12 mouse cellular contexts compared by ENCODE assay signal in genomic region chr1:194663021-194663420, GRCm38 (mm10). TPM values are rescaled to one million over a fixed set of nuclear protein-coding genes. Genes with fewer than 3 reads are reported as not detected.
DNase-seq lines count a peak whose midpoint lies in the region; ATAC-seq and TF ChIP-seq lines count a peak whose summit lies in the region.
"Had no signal": no experiment of that assay in that cellular context is flagged by ENCODE, and none has a peak within 500 bp of the region (broad histone marks: within the 10 kb centered on the region; RNA-seq: fewer than 3 reads in every experiment).

No protein-coding gene starts in this region.

- ATAC-seq in forebrain, postnatal 0 days = no peak
- peak; percentile 36; the same call in 1 of the 2 replicates for ATAC-seq in forebrain, embryonic 13.5 days
- peak; percentile 90 for ATAC-seq in midbrain, embryonic 12.5 days (ENCODE audit: low FRiP score, low read depth)
- ATAC-seq in intestine, postnatal 0 days = no peak
- ATAC-seq: Patski had no signal

- no peak overlapping the region for H3K9ac ChIP-seq in forebrain, postnatal 0 days
- no peak overlapping the region for H3K9ac ChIP-seq in forebrain, embryonic 13.5 days
- no peak overlapping the region for H3K9ac ChIP-seq in midbrain, embryonic 12.5 days (replicated peaks)
- H3K9ac ChIP-seq in intestine, postnatal 0 days (ENCODE audit: low read depth, low read length) = no peak overlapping the region

- H3K9me3 ChIP-seq in forebrain, embryonic 10.5 days = no peaks in the 10 kb centered on the region
- H3K9me3 ChIP-seq in forebrain, postnatal 0 days (ENCODE audit: low read length) = no peaks in the 10 kb centered on the region
- no peaks in the 10 kb centered on the region for H3K9me3 ChIP-seq in forebrain, embryonic 13.5 days (replicated peaks)
- H3K9me3 ChIP-seq in midbrain, embryonic 12.5 days = no peaks in the 10 kb centered on the region
- H3K9me3 ChIP-seq in intestine, postnatal 0 days (ENCODE audit: control insufficient read depth) = no peaks in the 10 kb centered on the region

- H3K27ac ChIP-seq in forebrain, embryonic 10.5 days = no peak overlapping the region; the same call in 1 of the 2 replicates
- H3K27ac ChIP-seq in forebrain, postnatal 0 days (ENCODE audit: low read depth, low read length) = no peak overlapping the region
- H3K27ac ChIP-seq in forebrain, embryonic 13.5 days = peak overlapping the region; percentile 1; the same call in 1 of the 2 replicates
- 0 out of 2 replicates have a peak overlapping the region, but pooled peaks have one; percentile 5 for H3K27ac ChIP-seq in midbrain, embryonic 12.5 days (replicated peaks)
- H3K27ac ChIP-seq in intestine, postnatal 0 days (ENCODE audit: low read depth, low read length) = no peak overlapping the region

- no peak overlapping the region for H3K4me2 ChIP-seq in forebrain, postnatal 0 days (ENCODE audit: low read depth)
- H3K4me2 ChIP-seq in forebrain, embryonic 13.5 days = no peak overlapping the region
- H3K4me2 ChIP-seq in midbrain, embryonic 12.5 days (replicated peaks) = no peak overlapping the region
- no peak overlapping the region for H3K4me2 ChIP-seq in intestine, postnatal 0 days (replicated peaks; ENCODE audit: low read depth)

- TF ChIP-seq CTCF in forebrain, postnatal 0 days (IDR thresholded peaks at IDR 0.05; ENCODE audit: low read depth) = no peak
- TF ChIP-seq CTCF in intestine, postnatal 0 days (IDR thresholded peaks at IDR 0.05; ENCODE audit: low read depth) = no peak

- peak; percentile 20 for DNase-seq in forebrain, embryonic 10.5 days (ENCODE audit: extremely low spot score, low spot score)
- DNase-seq in forebrain, postnatal 0 days = no peak
- peak; percentile 4 for DNase-seq in ZHBTc4 (ENCODE audit: low read depth, low spot score)
- no peak for DNase-seq in right cerebral cortex, adult 2 months (ENCODE audit: low spot score in 2 of 2)
- no peak for DNase-seq in adrenal gland, postnatal 25 days
- DNase-seq: cerebellum, adult 8-10 months; right cerebral cortex, postnatal 14 days had no signal

- 0 out of 2 replicates have a peak, but pooled peaks cover 4% of the 10 kb centered on the region for H3K27me3 ChIP-seq in forebrain, embryonic 10.5 days (ENCODE audit: poor library complexity, severe bottlenecking)
- no peaks in the 10 kb centered on the region for H3K27me3 ChIP-seq in forebrain, postnatal 0 days (ENCODE audit: insufficient read depth, low read length)
- H3K27me3 ChIP-seq in forebrain, embryonic 13.5 days = no peaks in the 10 kb centered on the region
- peaks cover 61% of the 10 kb centered on the region for H3K27me3 ChIP-seq in midbrain, embryonic 12.5 days
- H3K27me3 ChIP-seq in intestine, postnatal 0 days (replicated peaks; ENCODE audit: control insufficient read depth, insufficient read depth, low read length) = no peaks in the 10 kb centered on the region
- H3K27me3 ChIP-seq: Patski had no signal

- no peak overlapping the region for H3K4me3 ChIP-seq in forebrain, embryonic 10.5 days
- H3K4me3 ChIP-seq in forebrain, postnatal 0 days (ENCODE audit: low read depth, low read length) = no peak overlapping the region
- no peak overlapping the region for H3K4me3 ChIP-seq in forebrain, embryonic 13.5 days
- no peak overlapping the region for H3K4me3 ChIP-seq in midbrain, embryonic 12.5 days
- no peak overlapping the region for H3K4me3 ChIP-seq in intestine, postnatal 0 days (ENCODE audit: low read depth, low read length)

- H3K4me1 ChIP-seq in forebrain, embryonic 10.5 days = peaks cover 29% of the 10 kb centered on the region
- no peaks in the 10 kb centered on the region for H3K4me1 ChIP-seq in forebrain, postnatal 0 days (ENCODE audit: insufficient read depth)
- H3K4me1 ChIP-seq in forebrain, embryonic 13.5 days = peaks cover 30% of the 10 kb centered on the region
- H3K4me1 ChIP-seq in midbrain, embryonic 12.5 days = peaks cover 17% of the 10 kb centered on the region
- no peaks in the 10 kb centered on the region for H3K4me1 ChIP-seq in intestine, postnatal 0 days (replicated peaks; ENCODE audit: control insufficient read depth, insufficient read depth, low read length)

- no peaks in the 10 kb centered on the region; the same call in 1 of the 2 replicates for H3K36me3 ChIP-seq in forebrain, embryonic 10.5 days (replicated peaks)
- peaks cover 10% of the 10 kb centered on the region for H3K36me3 ChIP-seq in forebrain, postnatal 0 days (ENCODE audit: insufficient read depth)
- peaks cover 47% of the 10 kb centered on the region for H3K36me3 ChIP-seq in forebrain, embryonic 13.5 days (ENCODE audit: poor library complexity, severe bottlenecking)
- no peaks in the 10 kb centered on the region for H3K36me3 ChIP-seq in midbrain, embryonic 12.5 days
- no peaks in the 10 kb centered on the region for H3K36me3 ChIP-seq in intestine, postnatal 0 days (ENCODE audit: control insufficient read depth, insufficient read depth)

RNA-seq across cellular contexts. Expression of gene Plxna2, which starts 45.0 kb away (rescaled TPM):
- 6.5 and 7.4 TPM in 2 replicates for polyA plus RNA-seq in forebrain, embryonic 10.5 days (2016; fragmentation: Nextera tagmentation; extraction: Ambion mirVana)
- 69.3 and 83.6 TPM in 2 replicates for total RNA-seq in forebrain, postnatal 0 days (2014; rRNA removed)
- polyA plus RNA-seq in forebrain, postnatal 0 days (2015; fragmentation: Nextera tagmentation; extraction: Ambion mirVana) = 14.5 and 18.6 TPM in 2 replicates
- 46.9 and 55.8 TPM in 2 replicates for polyA plus RNA-seq in forebrain, embryonic 13.5 days (2015; fragmentation: Nextera tagmentation; extraction: Ambion mirVana)
- 19.0 and 19.3 TPM in 2 replicates for polyA plus RNA-seq in midbrain, embryonic 12.5 days (2016; fragmentation: Nextera tagmentation; extraction: Ambion mirVana)
- 4.1 and 4.6 TPM in 2 replicates for polyA plus RNA-seq in intestine, postnatal 0 days (2015; fragmentation: Nextera tagmentation; extraction: Ambion mirVana)
- 9.0 and 10.5 TPM in 2 replicates for total RNA-seq in adrenal gland, postnatal 25 days (2021)
- total RNA-seq: monocyte, adult 5-6 weeks had no signal

Comparison
In these comparisons a context has a peak if more than half of its experiments do, and no peak if none do; other contexts are left out.
1. DNase-seq: peak in forebrain, embryonic 10.5 days (single experiment) and ZHBTc4 (single experiment); none in forebrain, postnatal 0 days (single experiment), right cerebral cortex, adult 2 months (0 of 2) and adrenal gland, postnatal 25 days (single experiment).
2. H3K27ac ChIP-seq: peak in forebrain, embryonic 13.5 days (single experiment) and midbrain, embryonic 12.5 days (single experiment); none in forebrain, embryonic 10.5 days (single experiment), forebrain, postnatal 0 days (single experiment) and intestine, postnatal 0 days (single experiment).
3. ATAC-seq: peak in forebrain, embryonic 13.5 days (single experiment) and midbrain, embryonic 12.5 days (single experiment); none in forebrain, postnatal 0 days (single experiment) and intestine, postnatal 0 days (single experiment).